Mouse (Mus musculus) heart, postnatal 0 days (tissue): ENCODE results near the gene Otc.

Source experiments
- CTCF ChIP-seq: IDR thresholded peaks from 2 replicates; pipeline ENCODE4 v1.5.1; 2016; ENCODE audit warnings: antibody characterized with exemption, control low read depth, low read depth
- EP300 ChIP-seq: IDR thresholded peaks from 2 replicates; pipeline ENCODE4 v1.6.1; 2016; ENCODE audit warnings: antibody characterized with exemption, low read depth

- no peak for TF ChIP-seq EP300
- peak; percentile 68 for TF ChIP-seq CTCF
Observed at GRCm38 (mm10) chrX:10216410-10216949, 35.6 kb upstream of the Otc start, which contains the start of gene Rpgr.
